Mouse (Mus musculus) midbrain, embryonic 16.5 days (tissue): ENCODE data around the gene Aire. TPM values are rescaled to one million over a fixed set of nuclear protein-coding genes. Genes with fewer than 3 reads are reported as not detected.
"Not testable (repeated sequence)": the region's sequence is repeated elsewhere in the genome, so short reads cannot be mapped to it uniquely, and the experiment has no call there.

Source experiments
- ATAC-seq: fragments of 200-750 bp; cut with Nextera tagmentation; 2 replicates; pipeline ENCODE4 v1.8.0; 2017; ENCODE audit warnings: moderate TSS enrichment
- H3K27ac ChIP-seq: fragments of 300-500 bp; sonication (generic); 2 replicates; pipeline ENCODE4 v1.5.1; 2014; ENCODE audit warnings: mild to moderate bottlenecking, low read length, mixed read lengths
- H3K27me3 ChIP-seq: fragments of 300-500 bp; sonication (generic); 2 replicates; pipeline ENCODE4 v1.6.1; 2014; ENCODE audit warnings: low read depth, low read length, mixed read lengths; ENCODE audit not compliant: control insufficient read depth, insufficient read depth
- H3K36me3 ChIP-seq: fragments of 300-500 bp; sonication (generic); 2 replicates; pipeline ENCODE4 v1.6.1; 2014; ENCODE audit warnings: mild to moderate bottlenecking, low read length, moderate library complexity, mixed read lengths; ENCODE audit not compliant: control insufficient read depth, insufficient read depth
- H3K4me1 ChIP-seq: fragments of 300-500 bp; sonication (generic); 2 replicates; pipeline ENCODE4 v1.6.1; 2014; ENCODE audit warnings: mild to moderate bottlenecking, low read length, mixed read lengths; ENCODE audit not compliant: control insufficient read depth, insufficient read depth
- H3K4me2 ChIP-seq: fragments of 300-500 bp; sonication (generic); 2 replicates; pipeline ENCODE4 v1.6.1; 2014; ENCODE audit warnings: mild to moderate bottlenecking, low read length, mixed read lengths
- H3K4me3 ChIP-seq: fragments of 300-500 bp; sonication (generic); 2 replicates; pipeline ENCODE4 v1.5.1; 2014; ENCODE audit warnings: low read depth, mild to moderate bottlenecking, low read length, moderate library complexity, mixed read lengths
- H3K9ac ChIP-seq: fragments of 300-500 bp; sonication (generic); 2 replicates; pipeline ENCODE4 v1.6.1; 2014; ENCODE audit warnings: low read depth, low read length, mixed read lengths
- H3K9me3 ChIP-seq: fragments of 300-500 bp; sonication (generic); replicated peaks from 2 replicates; pipeline ENCODE4 v1.6.1; 2014; ENCODE audit warnings: mild to moderate bottlenecking, low read length, mixed read lengths; ENCODE audit not compliant: control insufficient read depth, poor library complexity, severe bottlenecking
- WGBS: fragments of 180-500 bp; shearing (Covaris S2); extraction: QIAGEN DNeasy Blood & Tissue Kit; methylation state at CpG from one replicate; pipeline ENCODE4 v1.1.7; 2014; 5-methylcytosine and 5-hydroxymethylcytosine counted together
- polyA plus RNA-seq: library from polyadenylated mRNA; unstranded; fragments of >200 nt; fragmentation: Nextera tagmentation; extraction: Ambion mirVana; gene quantifications from 2 replicates; pipeline ENCODE4 v1.2.1, GENCODE M21; 2015

Gene Aire
- polyA plus RNA-seq, 1 experiment from 2014 or later = 0.19 TPM

DNA sequence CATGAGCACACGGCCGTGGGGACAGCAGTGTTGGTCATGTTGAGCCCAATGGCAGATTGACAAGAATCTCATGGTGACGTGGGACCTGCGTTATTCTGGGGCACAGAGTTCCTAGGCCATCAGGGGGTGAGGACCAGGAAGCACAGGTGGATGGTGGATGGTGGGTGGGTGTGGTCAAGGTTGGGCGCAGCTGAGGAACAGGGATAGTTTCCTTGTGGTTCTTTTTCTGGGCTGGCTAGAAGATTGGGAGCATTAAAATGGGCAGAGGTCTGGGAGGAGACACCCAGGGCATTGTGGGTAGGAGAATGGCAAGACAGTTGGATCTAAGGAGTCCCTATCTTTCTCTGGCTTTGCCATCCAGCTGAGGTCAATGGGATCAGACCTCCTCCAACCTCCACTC, 1.8 kb downstream of the Aire start, which contains the start of gene Dnmt3l:
Gene Dnmt3l (plus strand): TSS at position 301 of the 400 bp plus-strand sequence.
- no peak within 1 kb of the TSS for H3K4me2 ChIP-seq
- no peaks in the 10 kb centered on the region for H3K9me3 ChIP-seq
- H3K4me1 ChIP-seq = no peaks in the 10 kb centered on the region
- H3K27me3 ChIP-seq = no peaks in the 10 kb centered on the region
- ATAC-seq = no peak
- no peak within 1 kb of the TSS for H3K9ac ChIP-seq
- no peak within 1 kb of the TSS for H3K4me3 ChIP-seq
- no peak within 1 kb of the TSS for H3K27ac ChIP-seq
- H3K36me3 ChIP-seq = no peaks in the 10 kb centered on the region
- 91% methylated on average over 5 of the region's 5 CpGs for WGBS

DNA sequence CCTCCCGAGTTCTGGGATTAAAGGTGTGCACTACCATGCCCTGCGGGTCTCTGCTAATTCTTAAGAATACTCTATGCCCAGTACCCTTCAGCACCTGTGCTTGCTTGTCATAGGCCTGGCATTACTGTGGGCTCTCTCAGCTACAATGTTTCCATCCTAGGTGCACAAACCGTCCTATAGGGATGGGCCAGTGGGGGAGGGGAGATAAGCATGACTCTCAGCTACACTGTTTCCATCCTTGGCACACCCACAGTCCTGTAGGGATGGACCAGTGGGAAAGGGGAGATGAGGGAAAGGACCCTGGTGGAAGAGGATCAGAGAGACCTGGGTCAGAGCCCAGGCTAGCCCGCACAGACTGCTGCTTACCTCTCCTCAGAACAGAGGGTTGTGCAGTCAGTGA, 6.3 kb downstream of the Aire start:
- Histone ChIP-seq H3K27ac (no peak overlapping the region), H3K9me3 (no peaks in the 10 kb centered on the region), H3K4me3 (no peak overlapping the region), H3K36me3 (no peaks in the 10 kb centered on the region), H3K27me3 (no peaks in the 10 kb centered on the region), H3K9ac (no peak overlapping the region), H3K4me2 (no peak overlapping the region), H3K4me1 (no peaks in the 10 kb centered on the region)
- no peak for ATAC-seq
- 86% methylated on average over 4 of the region's 4 CpGs for WGBS

DNA sequence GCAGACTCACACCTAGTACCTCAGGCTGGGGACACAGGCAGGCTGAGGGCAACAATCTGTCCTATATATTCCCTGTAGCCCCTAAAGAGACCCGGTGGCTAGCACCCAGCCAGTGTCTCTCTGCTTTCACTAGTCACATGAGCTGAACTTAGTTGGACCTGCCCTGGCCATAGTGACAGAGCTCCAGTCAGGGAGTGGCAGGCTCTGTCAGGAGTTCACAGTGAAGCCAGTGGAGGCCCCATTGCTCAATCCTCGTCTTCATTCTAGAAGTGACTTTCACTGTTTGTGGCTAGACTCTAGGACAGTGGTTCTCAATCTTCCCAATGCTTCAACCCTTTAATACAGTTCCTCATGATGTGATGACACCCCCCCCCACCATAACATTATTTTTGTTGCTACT, 11.4 kb downstream of the Aire start:
- WGBS = 81% methylated on average over 2 of the region's 2 CpGs
- Histone ChIP-seq H3K27me3 (no peaks in the 10 kb centered on the region), H3K4me2 (no peak overlapping the region)

DNA sequence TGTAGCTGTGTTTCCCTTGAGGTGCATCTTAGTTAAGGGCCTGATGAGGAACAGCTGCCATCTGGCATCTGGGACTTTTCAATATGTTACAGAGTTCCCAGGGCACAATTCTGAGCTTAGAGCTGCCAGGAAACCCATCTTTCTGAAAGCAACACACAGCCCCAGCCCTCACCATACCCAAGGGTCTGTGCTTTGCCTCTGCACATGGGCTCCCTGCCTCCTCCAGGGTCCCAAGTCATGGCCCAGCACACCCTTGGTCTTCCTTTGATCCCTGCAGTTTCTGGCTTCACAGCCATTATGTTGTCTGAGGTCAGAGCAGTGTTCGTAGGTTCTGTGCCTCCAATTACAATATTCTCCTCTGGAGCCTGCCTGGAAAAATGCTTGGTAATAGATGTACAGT, 14.3 kb downstream of the Aire start:
- H3K4me1 ChIP-seq = no peaks in the 10 kb centered on the region
- no peak for ATAC-seq
- no peak overlapping the region for H3K9ac ChIP-seq
- no peaks in the 10 kb centered on the region for H3K36me3 ChIP-seq
- no peak overlapping the region for H3K27ac ChIP-seq
- no peaks in the 10 kb centered on the region for H3K9me3 ChIP-seq
- H3K4me2 ChIP-seq = no peak overlapping the region
- 91% methylated on average over 1 of the region's 1 CpGs for WGBS
- H3K27me3 ChIP-seq = no peaks in the 10 kb centered on the region
- H3K4me3 ChIP-seq = no peak overlapping the region

More for the DNA sequence above, 11.4 kb downstream of the Aire start:
- ATAC-seq = no peak
- no peaks in the 10 kb centered on the region for H3K9me3 ChIP-seq
- no peaks in the 10 kb centered on the region for H3K4me1 ChIP-seq
- H3K9ac ChIP-seq = no peak overlapping the region
- no peak overlapping the region for H3K27ac ChIP-seq
- H3K4me3 ChIP-seq = no peak overlapping the region
- no peaks in the 10 kb centered on the region for H3K36me3 ChIP-seq

DNA sequence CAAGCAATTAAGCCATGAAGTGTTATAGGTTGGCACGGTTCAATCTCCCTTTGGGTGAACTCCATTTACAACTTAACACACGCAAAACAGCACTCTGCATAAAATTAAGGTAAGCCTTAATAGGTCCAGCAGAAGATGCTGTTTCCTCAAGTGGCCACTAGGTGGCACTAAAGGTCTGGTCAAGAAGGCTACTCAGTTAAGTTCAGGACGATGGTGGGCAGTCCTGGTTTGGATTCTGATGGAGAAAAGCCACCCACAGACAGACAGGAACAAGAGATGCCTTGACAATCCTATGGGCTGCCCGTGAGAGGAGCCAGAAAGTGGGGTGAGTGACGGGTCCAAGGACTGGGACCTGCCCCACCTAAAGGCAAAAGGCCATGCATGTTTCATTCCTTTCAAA, 15.3 kb downstream of the Aire start:
- ATAC-seq = peak; percentile 86

DNA sequence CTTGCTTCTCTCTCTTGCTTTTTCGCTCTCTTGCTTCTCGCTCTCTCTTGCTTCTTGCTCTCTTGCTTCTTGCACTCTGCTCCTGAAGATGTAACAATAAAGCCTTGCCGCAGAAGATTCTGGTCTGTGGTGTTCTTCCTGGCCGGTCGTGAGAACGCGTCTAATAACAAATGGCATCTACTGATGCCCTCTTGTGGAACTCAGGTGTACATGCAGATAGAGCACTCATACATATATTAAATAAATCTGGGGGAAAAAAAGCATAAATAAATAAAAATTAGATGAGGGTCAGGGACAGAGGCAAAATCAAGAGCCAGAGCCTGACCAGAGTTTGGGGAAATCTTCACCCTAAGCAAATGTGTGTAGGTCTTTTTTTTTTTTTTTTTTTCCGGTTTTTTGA, 18.0 kb downstream of the Aire start:
- H3K4me2 ChIP-seq, H3K27me3 ChIP-seq, ATAC-seq, H3K4me3 ChIP-seq, H3K27ac ChIP-seq, H3K9me3 ChIP-seq, H3K9ac ChIP-seq, H3K4me1 ChIP-seq, H3K36me3 ChIP-seq: not testable (repeated sequence)
- WGBS = 74% methylated on average over 6 of the region's 8 CpGs

More for the DNA sequence above, 15.3 kb downstream of the Aire start:
- Histone ChIP-seq H3K4me1 (no peaks in the 10 kb centered on the region), H3K9me3 (no peaks in the 10 kb centered on the region), H3K4me3 (no peak overlapping the region), H3K9ac (no peak overlapping the region), H3K27me3 (no peaks in the 10 kb centered on the region), H3K4me2 (no peak overlapping the region), H3K27ac (no peak overlapping the region), H3K36me3 (no peaks in the 10 kb centered on the region)
- WGBS = 2% methylated on average over 5 of the region's 5 CpGs

DNA sequence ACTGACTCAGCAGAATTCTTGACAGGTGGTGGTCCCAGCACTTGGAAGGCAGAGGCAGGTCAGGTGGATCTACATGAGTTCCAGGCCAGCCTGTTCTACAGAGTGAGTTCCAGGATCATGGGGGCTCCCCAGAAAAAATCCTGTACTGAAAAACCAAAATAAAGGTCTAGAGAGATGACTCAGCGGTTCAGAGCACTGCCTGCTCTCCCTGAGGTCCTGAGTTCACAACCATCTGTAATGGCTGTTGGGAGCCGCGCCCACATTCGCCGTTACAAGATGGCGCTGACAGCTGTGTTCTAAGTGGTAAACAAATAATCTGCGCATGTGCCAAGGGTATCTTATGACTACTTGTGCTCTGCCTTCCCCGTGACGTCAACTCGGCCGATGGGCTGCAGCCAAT, 23.4 kb downstream of the Aire start:
- not testable (repeated sequence) for H3K4me1 ChIP-seq, H3K4me2 ChIP-seq, H3K4me3 ChIP-seq, H3K9me3 ChIP-seq, ATAC-seq, H3K27ac ChIP-seq, H3K27me3 ChIP-seq, H3K36me3 ChIP-seq, H3K9ac ChIP-seq
- 98% methylated on average over 6 of the region's 11 CpGs for WGBS

DNA sequence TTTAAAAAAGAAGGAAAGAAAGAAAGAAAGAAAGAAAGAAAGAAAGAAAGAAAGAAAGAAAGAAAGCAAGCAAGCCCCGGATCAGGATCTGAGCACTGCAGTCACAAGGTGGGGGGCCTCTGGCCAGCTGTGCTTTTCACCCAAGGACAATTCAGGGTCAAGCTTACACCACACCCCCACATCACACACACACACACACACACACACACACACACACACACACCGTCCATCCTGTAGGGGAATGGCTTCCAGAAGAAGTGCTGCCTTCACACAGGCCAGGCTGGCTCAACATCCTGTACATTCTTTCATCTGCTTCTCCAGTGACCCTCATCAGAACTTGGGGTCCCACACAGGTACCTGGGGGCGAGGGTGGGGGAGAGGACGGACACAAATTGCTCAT, 24.1 kb downstream of the Aire start:
- Histone ChIP-seq H3K27ac (no peak overlapping the region), H3K4me3 (no peak overlapping the region), H3K9ac (no peak overlapping the region), H3K4me2 (peak overlapping the region; percentile 73), H3K36me3 (no peaks in the 10 kb centered on the region), H3K4me1 (peaks cover 2% of the 10 kb centered on the region; the same call in 1 of the 2 replicates), H3K9me3 (no peaks in the 10 kb centered on the region), H3K27me3 (no peaks in the 10 kb centered on the region)
- 81% methylated on average over 4 of the region's 4 CpGs for WGBS
- peak; percentile 58; the same call in 1 of the 2 replicates for ATAC-seq

DNA sequence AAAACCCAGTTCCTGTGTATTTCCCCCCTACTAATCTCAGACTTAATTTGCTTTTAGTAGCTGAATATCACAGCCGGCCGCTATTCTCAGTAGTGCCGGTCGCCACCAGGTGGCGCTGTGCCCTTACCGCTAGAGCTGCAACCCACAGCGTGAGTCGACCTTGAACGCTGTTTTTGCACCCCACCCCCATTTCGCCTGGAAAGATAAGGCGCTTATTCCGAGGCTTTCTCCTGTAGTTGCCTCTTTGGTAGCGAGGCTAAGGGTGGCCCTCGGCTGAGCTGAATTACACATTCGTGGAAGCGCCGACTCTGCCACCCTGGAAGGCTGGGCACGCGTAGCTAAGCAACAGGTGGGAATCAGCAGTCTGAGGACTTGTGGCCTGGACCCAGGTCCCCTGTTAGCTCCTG, 24.6 kb downstream of the Aire start:
- H3K4me2 ChIP-seq = peak overlapping the region; percentile 73
- no peaks in the 10 kb centered on the region for H3K27me3 ChIP-seq
- ATAC-seq = peak; percentile 91
- H3K4me3 ChIP-seq = peak overlapping the region; percentile 36
- H3K9me3 ChIP-seq = no peaks in the 10 kb centered on the region
- H3K36me3 ChIP-seq = no peaks in the 10 kb centered on the region
- H3K9ac ChIP-seq = 0 out of 2 replicates have a peak overlapping the region, but pooled peaks have one; percentile 48
- peaks cover 2% of the 10 kb centered on the region; the same call in 1 of the 2 replicates for H3K4me1 ChIP-seq
- no peak overlapping the region for H3K27ac ChIP-seq
- 24% methylated on average over 19 of the region's 19 CpGs for WGBS
